Mouse (Mus musculus) liver, adult 2 months (tissue): ENCODE results near the gene Mrpl30. TPM values are rescaled to one million over a fixed set of nuclear protein-coding genes. Genes with fewer than 3 reads are reported as not detected.

ENCODE experiments used
- DNase-seq: peaks from one replicate; pipeline ENCODE4 v3.0.0-alpha.2; 2011; ENCODE audit warnings: low read depth, low spot score; ENCODE audit errors: extremely low read depth
- H3K27ac ChIP-seq: fragments of 200-500 bp; replicated peaks from 2 replicates; pipeline ENCODE4 v1.5.1; 2012; ENCODE audit warnings: low read depth, mild to moderate bottlenecking, control low read depth, inconsistent platforms, low read length; ENCODE audit not compliant: insufficient read depth
- H3K27me3 ChIP-seq: fragments of 200-500 bp; 2 replicates; pipeline ENCODE4 v1.6.1; 2012; ENCODE audit warnings: mild to moderate bottlenecking, moderate library complexity, low read length, inconsistent platforms; ENCODE audit not compliant: control insufficient read depth, insufficient read depth
- H3K36me3 ChIP-seq: fragments of 200-500 bp; 2 replicates; pipeline ENCODE4 v1.6.1; 2012; ENCODE audit warnings: low read length, inconsistent platforms; ENCODE audit not compliant: control insufficient read depth, insufficient read depth
- H3K4me1 ChIP-seq: fragments of 200-500 bp; 2 replicates; pipeline ENCODE4 v1.6.1; 2011; ENCODE audit warnings: low read length; ENCODE audit not compliant: control insufficient read depth, insufficient read depth
- H3K4me3 ChIP-seq: fragments of 200-500 bp; 2 replicates; pipeline ENCODE4 v1.5.1; 2011; ENCODE audit warnings: low read depth, mild to moderate bottlenecking, control low read depth, low read length, moderate library complexity; ENCODE audit not compliant: insufficient read depth
- H3K79me2 ChIP-seq: fragments of 200-500 bp; 2 replicates; pipeline ENCODE4 v1.6.1; 2012; ENCODE audit warnings: inconsistent platforms, mild to moderate bottlenecking, low read length, moderate library complexity; ENCODE audit not compliant: control insufficient read depth, insufficient read depth
- H3K9ac ChIP-seq: fragments of 200-500 bp; 2 replicates; pipeline ENCODE4 v1.6.1; 2012; ENCODE audit warnings: low read depth, mild to moderate bottlenecking, control low read depth, inconsistent platforms, low read length
- CTCF ChIP-seq: fragments of 200-500 bp; IDR thresholded peaks from 2 replicates; pipeline ENCODE4 v1.5.1; 2011; ENCODE audit warnings: low read depth, low read length, control low read depth
- POLR2A ChIP-seq: fragments of 200-500 bp; IDR thresholded peaks from 2 replicates; pipeline ENCODE4 v1.6.1; 2011; ENCODE audit warnings: low read length, control low read depth; ENCODE audit not compliant: insufficient read depth; ENCODE audit errors: extremely low read depth
- WGBS: fragments of 180-500 bp; shearing (Covaris S2); methylation state at CpG from one replicate; pipeline ENCODE4 v1.1.7; 2018; 5-methylcytosine and 5-hydroxymethylcytosine counted together
- polyA plus RNA-seq: library from polyadenylated mRNA; depleted of rRNA; stranded (reverse); fragments of >200 nt; gene quantifications from 2 replicates; pipeline ENCODE4 v1.2.3, GENCODE M21; 2012
- total RNA-seq: library from RNA; depleted of rRNA; stranded (reverse); fragments of >200 nt; gene quantifications from 2 replicates; pipeline ENCODE4 v1.2.3, GENCODE M21; 2014

Mrpl30 gene
- total and polyA plus RNA-seq, 2 experiments = 65.0 to 111 TPM

DNA sequence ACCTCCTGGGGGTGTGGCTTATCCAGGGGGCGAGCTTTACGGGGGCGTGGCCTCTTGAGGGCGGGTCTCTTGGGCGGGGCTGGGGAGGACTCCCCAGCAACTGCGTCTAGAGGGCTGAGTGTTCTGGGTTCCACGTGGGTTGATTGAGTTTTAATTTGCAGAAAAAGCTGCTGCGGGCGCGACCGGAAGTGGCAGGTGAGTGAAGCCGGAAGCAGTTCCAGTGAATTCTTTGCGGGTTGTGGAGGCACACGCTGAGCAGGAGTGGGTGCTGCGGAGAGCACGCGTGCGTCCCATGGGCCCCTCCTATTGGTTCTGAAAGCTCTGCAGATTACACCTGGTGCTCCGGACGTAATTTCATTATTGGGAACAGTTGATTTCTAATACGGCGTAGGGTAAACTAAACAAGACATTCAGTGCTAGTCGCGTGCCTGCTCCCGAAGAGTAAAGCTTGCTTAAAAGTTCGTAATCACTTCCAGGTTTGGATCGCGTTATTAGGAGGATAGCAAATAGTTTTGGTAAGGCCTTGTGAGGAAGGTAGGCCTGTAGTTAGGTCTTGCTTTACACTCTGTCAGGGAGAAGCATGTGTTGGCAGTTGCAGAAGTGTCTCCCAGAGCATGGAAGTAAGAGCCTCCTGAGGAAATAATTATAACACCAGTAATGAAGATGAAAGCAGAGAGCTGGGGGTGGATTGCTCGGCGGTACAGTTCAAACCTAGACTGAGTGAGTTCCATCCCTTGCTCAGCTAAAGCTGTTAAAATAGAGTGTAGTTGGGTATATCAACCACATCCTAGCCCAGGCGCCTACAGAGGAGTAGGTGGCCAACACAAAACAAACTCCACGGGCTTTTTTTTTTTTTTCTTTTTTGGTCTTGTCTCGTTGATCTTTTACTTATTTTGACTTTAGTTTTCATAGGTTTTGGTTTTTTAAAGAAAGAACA, 17.9 kb upstream of the Mrpl30 start:
- peak; percentile 92 for DNase-seq
- Histone ChIP-seq H3K79me2 (no peaks in the 10 kb centered on the region), H3K27me3 (no peaks in the 10 kb centered on the region), H3K27ac (peak overlapping the region; percentile 73), H3K9ac (peak overlapping the region; percentile 69), H3K4me3 (peak overlapping the region; percentile 59), H3K4me1 (peaks cover 6% of the 10 kb centered on the region), H3K36me3 (peaks cover 16% of the 10 kb centered on the region; the same call in 1 of the 2 replicates)
- 2% methylated on average over 33 of the region's 33 CpGs for WGBS
- TF ChIP-seq POLR2A = no peak
- no peak for TF ChIP-seq CTCF

- no peak overlapping the region for H3K4me3 ChIP-seq
- no peak for DNase-seq
- H3K27me3 ChIP-seq = no peaks in the 10 kb centered on the region
- no peak overlapping the region for H3K27ac ChIP-seq
- H3K4me1 ChIP-seq = peaks cover 12% of the 10 kb centered on the region
- TF ChIP-seq POLR2A (no peak), CTCF (no peak)
- H3K79me2 ChIP-seq = no peaks in the 10 kb centered on the region
- no peak overlapping the region for H3K9ac ChIP-seq
- WGBS = 60% methylated on average over 4 of the region's 4 CpGs
- H3K36me3 ChIP-seq = peaks cover 16% of the 10 kb centered on the region; the same call in 1 of the 2 replicates
These were observed 17.1 kb upstream of the Mrpl30 start for GRCm38 (mm10) chr1:37873157-37873556.

DNA sequence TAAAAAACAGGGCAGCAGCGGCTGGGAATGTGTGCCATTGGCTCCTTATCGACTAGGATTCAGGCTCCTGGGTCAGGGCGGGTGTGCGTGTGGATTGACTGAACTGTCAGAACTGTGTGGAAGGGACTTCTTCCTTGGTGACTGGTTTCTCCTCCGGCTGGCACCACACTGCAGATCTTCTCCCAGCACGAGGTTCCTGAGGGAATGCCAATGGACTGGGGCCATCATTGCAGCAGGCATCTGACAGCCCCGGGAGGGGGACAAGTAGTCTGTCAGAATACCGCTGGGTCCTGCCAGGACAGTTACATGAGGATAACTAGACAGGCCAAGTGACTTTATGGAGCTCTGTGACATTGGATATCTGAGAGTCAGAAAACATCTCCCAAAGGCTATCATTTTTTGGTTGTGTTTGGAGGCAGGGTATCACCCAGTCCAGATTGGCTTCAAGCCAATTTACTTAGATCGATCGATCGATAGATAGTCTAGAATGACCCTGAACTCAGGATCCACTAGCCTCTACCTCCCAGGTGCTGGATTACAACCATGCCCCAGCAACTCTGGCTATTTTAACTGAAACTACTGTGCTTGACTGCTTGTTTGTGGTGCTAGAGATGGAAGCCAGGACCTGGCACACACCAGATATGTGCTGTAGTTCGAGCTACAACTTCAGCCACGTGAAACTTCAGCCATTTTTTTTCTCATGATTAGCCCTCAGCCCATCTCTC, 12.4 kb upstream of the Mrpl30 start:
- WGBS = 36% methylated on average over 13 of the region's 13 CpGs
- H3K4me3 ChIP-seq = no peak overlapping the region
- TF ChIP-seq POLR2A (no peak), CTCF (no peak)
- peaks cover 54% of the 10 kb centered on the region for H3K36me3 ChIP-seq
- no peaks in the 10 kb centered on the region for H3K79me2 ChIP-seq
- peaks cover 13% of the 10 kb centered on the region for H3K4me1 ChIP-seq
- peak; percentile 93 for DNase-seq
- no peaks in the 10 kb centered on the region for H3K27me3 ChIP-seq
- no peak overlapping the region for H3K9ac ChIP-seq
- peak overlapping the region; percentile 20 for H3K27ac ChIP-seq

GRCm38 (mm10) chr1:37883411-37883810, 6.9 kb upstream of the Mrpl30 start:
- H3K27me3 ChIP-seq = no peaks in the 10 kb centered on the region
- DNase-seq = no peak
- peaks cover 6% of the 10 kb centered on the region for H3K4me1 ChIP-seq
- no peak overlapping the region for H3K27ac ChIP-seq
- H3K4me3 ChIP-seq = no peak overlapping the region
- TF ChIP-seq POLR2A (no peak), CTCF (no peak)
- 93% methylated on average over 4 of the region's 4 CpGs for WGBS
- no peak overlapping the region for H3K9ac ChIP-seq
- peaks cover 55% of the 10 kb centered on the region for H3K36me3 ChIP-seq
- H3K79me2 ChIP-seq = peaks cover 3% of the 10 kb centered on the region; the same call in 1 of the 2 replicates

GRCm38 (mm10) chr1:37884451-37884850, 5.8 kb upstream of the Mrpl30 start:
- H3K4me3 ChIP-seq = no peak overlapping the region
- peaks cover 8% of the 10 kb centered on the region; the same call in 1 of the 2 replicates for H3K79me2 ChIP-seq
- peaks cover 46% of the 10 kb centered on the region for H3K36me3 ChIP-seq
- peaks cover 7% of the 10 kb centered on the region; the same call in 1 of the 2 replicates for H3K4me1 ChIP-seq
- H3K9ac ChIP-seq = no peak overlapping the region
- H3K27me3 ChIP-seq = no peaks in the 10 kb centered on the region
- no peak for TF ChIP-seq POLR2A
- no peak for TF ChIP-seq CTCF
- WGBS = 90% methylated on average over 4 of the region's 4 CpGs
- no peak overlapping the region for H3K27ac ChIP-seq
- DNase-seq = no peak
